Mouse (Mus musculus): Measurements from ENCODE around the gene Prkab1. TPM values are rescaled to one million over a fixed set of nuclear protein-coding genes. Genes with fewer than 3 reads are reported as not detected.

Prkab1 gene
- total and polyA plus RNA-seq, 3 experiments: 109 to 175 TPM; not detected in 1

- TF ChIP-seq MAZ (IDR thresholded peaks at IDR 0.05; ENCODE audit: low read depth, low read length) (no peak), POLR2AphosphoS2 (IDR thresholded peaks at IDR 0.05; ENCODE audit: low read length) (no peak), SIN3A (IDR thresholded peaks at IDR 0.05; ENCODE audit: low read length) (0 out of 2 replicates have a peak, but pooled peaks have one; percentile 23), SMC3 (IDR thresholded peaks at IDR 0.05; ENCODE audit: low read depth, low read length) (no peak), ZKSCAN1 (IDR thresholded peaks at IDR 0.05; ENCODE audit: low read depth, low read length) (no peak), ETS1 (IDR thresholded peaks at IDR 0.05; ENCODE audit: low read depth, low read length) (0 out of 2 replicates have a peak, but pooled peaks have one; percentile 16), KAT2A (conservative IDR thresholded peaks at IDR 0.05; ENCODE audit: low read depth, low read length) (no peak), CHD2 (IDR thresholded peaks at IDR 0.05; ENCODE audit: low read length) (no peak)
- no peaks in the 10 kb centered on the region for H3K9me3 ChIP-seq (replicated peaks; ENCODE audit: insufficient read depth, low read length)
- no peak overlapping the region for H3K4me3 ChIP-seq (ENCODE audit: control insufficient read depth in 1 of 2, insufficient read depth in 1 of 2, low read depth in 2 of 2, low read length in 2 of 2)
- H3K36me3 ChIP-seq (ENCODE audit: control insufficient read depth in 1 of 2, insufficient read depth in 2 of 2, low read length in 2 of 2): peaks cover 2 to 5% of the 10 kb centered on the region in 2 experiments; a peak in 3 of 4 replicates
- no peak overlapping the region for H3K9ac ChIP-seq (ENCODE audit: control insufficient read depth, low read depth, low read length, poor library complexity, severe bottlenecking)
- no peak overlapping the region for H3K27ac ChIP-seq (ENCODE audit: control insufficient read depth, low read depth, low read length)
- peak; percentile 81 for DNase-seq (ENCODE audit: low read depth, low spot score)
- H3K79me2 ChIP-seq (ENCODE audit: control insufficient read depth, insufficient read depth, low read length, poor library complexity): no peaks in the 10 kb centered on the region
- H3K27me3 ChIP-seq (ENCODE audit: control insufficient read depth in 1 of 2, insufficient read depth in 2 of 2, low read length in 2 of 2): no peaks in the 10 kb centered on the region
- peaks cover 0 to 2% of the 10 kb centered on the region in 2 experiments; a peak in 1 of 4 replicates for H3K4me1 ChIP-seq (ENCODE audit: control insufficient read depth in 1 of 2, insufficient read depth in 2 of 2, low read length in 2 of 2)
These were observed 41.5 kb downstream of the Prkab1 start for GRCm38 (mm10) chr5:115982671-115983373.

DNA sequence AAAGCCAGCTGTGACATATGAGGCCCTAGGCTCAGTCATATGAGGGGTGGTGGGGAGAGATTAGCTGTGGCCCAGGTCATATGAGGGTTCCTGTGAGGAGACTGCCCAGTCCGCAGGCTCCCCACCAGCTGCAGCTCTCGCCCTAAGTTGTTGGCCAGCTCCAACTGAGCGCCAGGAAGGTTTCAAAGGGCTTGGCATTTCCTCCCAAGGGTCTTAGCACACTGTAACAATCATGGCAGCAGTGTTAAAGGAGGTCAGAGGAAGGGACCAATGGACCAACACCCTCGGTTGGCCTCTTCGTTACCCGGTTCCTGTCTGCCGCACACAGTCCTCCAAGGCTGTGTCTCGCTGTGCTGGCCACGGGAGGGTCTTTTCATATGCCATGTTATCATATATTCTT is 43.8 kb downstream of the Prkab1 start:
- Histone ChIP-seq H3K4me3 (ENCODE audit: control insufficient read depth in 1 of 2, insufficient read depth in 1 of 2, low read depth in 2 of 2, low read length in 2 of 2) (no peak overlapping the region), H3K27me3 (ENCODE audit: control insufficient read depth in 1 of 2, insufficient read depth in 2 of 2, low read length in 2 of 2) (no peaks in the 10 kb centered on the region), H3K4me1 (ENCODE audit: control insufficient read depth in 1 of 2, insufficient read depth in 2 of 2, low read length in 2 of 2) (peaks cover 0 to 2% of the 10 kb centered on the region in 2 experiments; a peak in 1 of 4 replicates), H3K9ac (ENCODE audit: control insufficient read depth, low read depth, low read length, poor library complexity, severe bottlenecking) (no peak overlapping the region), H3K36me3 (ENCODE audit: control insufficient read depth in 1 of 2, insufficient read depth in 2 of 2, low read length in 2 of 2) (peaks cover 5 to 6% of the 10 kb centered on the region in 2 experiments), H3K9me3 (replicated peaks; ENCODE audit: insufficient read depth, low read length) (no peaks in the 10 kb centered on the region), H3K27ac (ENCODE audit: control insufficient read depth, low read depth, low read length) (no peak overlapping the region), H3K79me2 (ENCODE audit: control insufficient read depth, insufficient read depth, low read length, poor library complexity) (no peaks in the 10 kb centered on the region)
- TF ChIP-seq MAX (IDR thresholded peaks at IDR 0.05; ENCODE audit: low read length) (no peak), ZNF384 (IDR thresholded peaks at IDR 0.05; ENCODE audit: low read depth, low read length) (no peak), HCFC1 (IDR thresholded peaks at IDR 0.05; ENCODE audit: low read depth, low read length) (no peak), ZC3H11A (IDR thresholded peaks at IDR 0.05; ENCODE audit: low read depth, low read length) (no peak), CHD2 (IDR thresholded peaks at IDR 0.05; ENCODE audit: low read length) (no peak), GATA1 (IDR thresholded peaks at IDR 0.05; ENCODE audit: low read depth, low read length) (no peak), CTCF (IDR thresholded peaks at IDR 0.05 in 2 of 3, conservative IDR thresholded peaks at IDR 0.05 in 1 of 3; ENCODE audit: control insufficient read depth in 1 of 3, insufficient read depth in 1 of 3, low read depth in 2 of 3, low read length in 3 of 3, poor library complexity in 1 of 3, severe bottlenecking in 1 of 3) (no peak), TCF12 (IDR thresholded peaks at IDR 0.05; ENCODE audit: low read depth, low read length) (no peak), BHLHE40 (IDR thresholded peaks at IDR 0.05; ENCODE audit: borderline replicate concordance, low read depth, low read length) (no peak), POLR2A (IDR thresholded peaks at IDR 0.05; ENCODE audit: control insufficient read depth in 1 of 2, insufficient read depth in 1 of 2, low read depth in 1 of 2, low read length in 2 of 2, poor library complexity in 1 of 2) (no peak), TBP (IDR thresholded peaks at IDR 0.05; ENCODE audit: low read depth, low read length) (no peak), CHD1 (IDR thresholded peaks at IDR 0.05; ENCODE audit: low read depth, low read length) (no peak), SIN3A (IDR thresholded peaks at IDR 0.05; ENCODE audit: low read length) (no peak), ELF1 (IDR thresholded peaks at IDR 0.05; ENCODE audit: low read depth, low read length) (no peak), MXI1 (IDR thresholded peaks at IDR 0.05; ENCODE audit: low read depth, low read length) (no peak), MAZ (IDR thresholded peaks at IDR 0.05; ENCODE audit: low read depth, low read length) (no peak), USF2 (IDR thresholded peaks at IDR 0.05; ENCODE audit: borderline replicate concordance in 1 of 2, insufficient read depth in 1 of 2, low read depth in 1 of 2, low read length in 2 of 2) (no peak), E2F4 (IDR thresholded peaks at IDR 0.05; ENCODE audit: borderline replicate concordance, low read depth, low read length) (no peak)
- no peak for DNase-seq (ENCODE audit: low read depth, low spot score)
